Mouse (Mus musculus) ES-E14 (cell line): ENCODE data around the gene Fam217b. TPM values are rescaled to one million over a fixed set of nuclear protein-coding genes. Genes with fewer than 3 reads are reported as not detected.

Source experiments
- DNase-seq: peaks from one replicate; pipeline ENCODE4 v3.0.0-alpha.2; 2013; ENCODE audit warnings: low read depth, low spot score
- H3K27ac ChIP-seq: 2 replicates; pipeline ENCODE4 v1.5.1; 2012; ENCODE audit warnings: low read depth, mild to moderate bottlenecking, low read length, moderate library complexity, mixed read lengths; ENCODE audit not compliant: poor library complexity, insufficient read depth, severe bottlenecking
- H3K36me3 ChIP-seq: 2 replicates; pipeline ENCODE4 v1.6.1; 2012; ENCODE audit warnings: mild to moderate bottlenecking, low read length, moderate library complexity, mixed read lengths; ENCODE audit not compliant: control insufficient read depth, poor library complexity, insufficient read depth, severe bottlenecking
- H3K4me1 ChIP-seq, 2 experiments: fragments of 150-350 bp in 1 of 2; sonication (generic) in 1 of 2; 2 replicates each; pipeline ENCODE4 v1.6.1; 2012; ENCODE audit warnings: low read length in 2 of 2, mild to moderate bottlenecking in 1 of 2, mixed read lengths in 1 of 2; ENCODE audit not compliant: control insufficient read depth in 2 of 2, insufficient read depth in 2 of 2, poor library complexity in 1 of 2
- H3K4me3 ChIP-seq, 2 experiments: fragments of 150-350 bp in 1 of 2; sonication (generic) in 1 of 2; 2 replicates each; pipeline ENCODE4 v1.5.1; 2012; ENCODE audit warnings: low read length in 2 of 2, low read depth in 1 of 2, mild to moderate bottlenecking in 1 of 2, mixed read lengths in 1 of 2; ENCODE audit not compliant: insufficient read depth in 1 of 2, poor library complexity in 1 of 2, severe bottlenecking in 1 of 2
- H3K9ac ChIP-seq: 2 replicates; pipeline ENCODE4 v1.6.1; 2012; ENCODE audit warnings: low read depth, mild to moderate bottlenecking, low read length, mixed read lengths; ENCODE audit not compliant: poor library complexity, insufficient read depth, severe bottlenecking
- H3K9me3 ChIP-seq: fragments of 150-350 bp; sonication (generic); 2 replicates; pipeline ENCODE4 v1.6.1; 2012; ENCODE audit warnings: low read depth, mild to moderate bottlenecking, low read length; ENCODE audit not compliant: control insufficient read depth, insufficient read depth
- CHD2 ChIP-seq: IDR thresholded peaks from 2 replicates; pipeline ENCODE4 v1.6.1; 2014; ENCODE audit warnings: mild to moderate bottlenecking, low read depth, low read length, inconsistent platforms
- HCFC1 ChIP-seq: IDR thresholded peaks from 2 replicates; pipeline ENCODE4 v1.6.1; 2012; ENCODE audit warnings: low read length, inconsistent platforms, borderline replicate concordance; ENCODE audit not compliant: insufficient read depth
- MAFK ChIP-seq: IDR thresholded peaks from 2 replicates; pipeline ENCODE4 v1.6.1; 2014; ENCODE audit warnings: mild to moderate bottlenecking, low read depth, low read length, inconsistent platforms; ENCODE audit not compliant: insufficient read depth
- ZC3H11A ChIP-seq: IDR thresholded peaks from 2 replicates; pipeline ENCODE4 v1.6.1; 2012; ENCODE audit warnings: low read depth, mild to moderate bottlenecking, inconsistent platforms, low read length, borderline replicate concordance
- ZNF384 ChIP-seq: IDR thresholded peaks from 2 replicates; pipeline ENCODE4 v1.6.1; 2012; ENCODE audit warnings: low read depth, low read length, inconsistent platforms
- in situ Hi-C, 2 experiments: fragments of 600-800 bp; cut with MboI; formaldehyde crosslinking; loops; one replicate each; pipeline ENCODE4 v1.15.1; 2025; ENCODE audit warnings: low sequenced_read_pairs in 2 of 2, inconsistent platforms in 1 of 2; ENCODE audit not compliant: unreplicated experiment in 2 of 2
- total RNA-seq: library from RNA; depleted of rRNA; stranded (reverse); fragments of 300-350 nt; gene quantifications from 2 replicates; pipeline ENCODE4 v1.2.3, GENCODE M21; 2012

Fam217b gene
- total RNA-seq, 1 experiment: 0.76 TPM

GRCm38 (mm10) chr2:178450236-178450635 lies 35.9 kb downstream of the Fam217b start:
- TF ChIP-seq CHD2: no peak
- no peak for TF ChIP-seq ZNF384
- TF ChIP-seq HCFC1: no peak
- no peak for TF ChIP-seq ZC3H11A
- no peak for TF ChIP-seq MAFK
- Histone ChIP-seq H3K9ac (no peak overlapping the region), H3K4me3 (no peak overlapping the region), H3K36me3 (no peaks in the 10 kb centered on the region), H3K27ac (no peak overlapping the region), H3K9me3 (no peaks in the 10 kb centered on the region), H3K4me1 (no peaks in the 10 kb centered on the region)
- no peak for DNase-seq
- in situ Hi-C loops: no loop called here

GRCm38 (mm10) chr2:178450961-178451360 lies 36.6 kb downstream of the Fam217b start:
- no peaks in the 10 kb centered on the region for H3K4me1 ChIP-seq
- no peaks in the 10 kb centered on the region for H3K9me3 ChIP-seq
- H3K4me3 ChIP-seq: no peak overlapping the region
- no peak overlapping the region for H3K9ac ChIP-seq
- DNase-seq: no peak
- H3K27ac ChIP-seq: no peak overlapping the region
- TF ChIP-seq HCFC1 (no peak), MAFK (no peak)
- no peaks in the 10 kb centered on the region for H3K36me3 ChIP-seq
- in situ Hi-C loops: no loop called here

DNA sequence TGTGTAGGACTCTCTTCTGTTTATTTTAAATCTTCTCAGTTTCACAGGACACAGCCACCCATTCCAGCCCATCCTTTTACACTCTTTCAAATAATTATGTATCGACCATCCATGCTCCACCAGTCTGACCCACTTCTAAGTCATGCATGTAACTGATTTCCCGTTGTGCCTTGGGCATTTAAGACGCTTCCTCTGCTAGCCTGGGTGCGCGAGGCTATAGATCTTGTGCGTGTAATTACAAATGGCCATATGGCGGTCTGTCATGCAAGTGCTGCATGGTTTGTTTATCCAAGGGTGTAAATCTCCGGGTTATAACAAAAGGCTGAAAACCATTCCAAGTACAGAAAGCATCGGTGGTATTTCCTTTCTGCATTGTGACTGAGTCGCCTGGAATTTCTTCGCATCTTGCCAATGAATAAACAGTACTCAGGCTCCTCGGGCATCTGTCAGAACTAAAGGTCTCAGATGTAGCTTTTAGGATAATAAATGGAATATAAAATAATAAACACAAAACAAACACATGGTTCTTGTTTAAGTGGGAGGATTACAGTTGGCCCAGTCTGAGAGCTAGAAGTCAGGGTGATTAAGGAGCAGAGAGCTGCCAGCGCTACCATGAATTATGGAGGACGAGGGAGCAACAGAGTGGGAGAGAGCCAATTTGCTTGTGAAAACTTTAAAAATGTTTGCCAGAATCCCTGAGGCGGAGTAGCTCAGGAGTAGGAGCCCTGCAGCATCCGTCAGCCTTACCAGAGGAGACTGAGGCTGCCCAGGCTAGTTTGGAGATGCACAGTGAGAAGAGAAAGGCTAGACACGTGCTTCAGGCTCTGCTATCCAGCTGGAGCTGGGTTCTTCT lies 40.6 kb downstream of the Fam217b start:
- TF ChIP-seq ZC3H11A (no peak), MAFK (no peak), ZNF384 (no peak), HCFC1 (no peak), CHD2 (no peak)
- Histone ChIP-seq H3K36me3 (no peaks in the 10 kb centered on the region), H3K9ac (no peak overlapping the region), H3K27ac (no peak overlapping the region), H3K9me3 (no peaks in the 10 kb centered on the region), H3K4me3 (no peak overlapping the region), H3K4me1 (no peaks in the 10 kb centered on the region)
- in situ Hi-C loops: no loop called here
- DNase-seq: no peak

- Histone ChIP-seq H3K27ac (no peak overlapping the region), H3K9me3 (no peaks in the 10 kb centered on the region), H3K9ac (no peak overlapping the region), H3K4me1 (no peaks in the 10 kb centered on the region), H3K36me3 (no peaks in the 10 kb centered on the region), H3K4me3 (no peak overlapping the region)
- no peak for DNase-seq
- TF ChIP-seq ZC3H11A (no peak), ZNF384 (no peak), HCFC1 (no peak), MAFK (no peak), CHD2 (no peak)
- in situ Hi-C loops: no loop called here
Observed at GRCm38 (mm10) chr2:178457414-178457813, 43.1 kb downstream of the Fam217b start.

GRCm38 (mm10) chr2:178460353-178460752 lies 46.0 kb downstream of the Fam217b start:
- no peak overlapping the region for H3K27ac ChIP-seq
- in situ Hi-C loops: no loop called here
- no peak overlapping the region for H3K4me3 ChIP-seq

More at GRCm38 (mm10) chr2:178460353-178460752, 46.0 kb downstream of the Fam217b start:
- peak; percentile 13 for DNase-seq
- H3K4me1 ChIP-seq: no peaks in the 10 kb centered on the region
- no peaks in the 10 kb centered on the region for H3K9me3 ChIP-seq
- no peak overlapping the region for H3K9ac ChIP-seq
- no peaks in the 10 kb centered on the region for H3K36me3 ChIP-seq
- TF ChIP-seq MAFK (no peak), HCFC1 (no peak), CHD2 (no peak), ZNF384 (no peak), ZC3H11A (no peak)
